Mouse (Mus musculus): ENCODE measurements at regions not wholly inside any gene's neighbourhood (a gene's known extent, or its start where the extent isn't known, plus 50 kb on each side); places are given as distances from the start of the nearest gene placed in this dataset.

DNA sequence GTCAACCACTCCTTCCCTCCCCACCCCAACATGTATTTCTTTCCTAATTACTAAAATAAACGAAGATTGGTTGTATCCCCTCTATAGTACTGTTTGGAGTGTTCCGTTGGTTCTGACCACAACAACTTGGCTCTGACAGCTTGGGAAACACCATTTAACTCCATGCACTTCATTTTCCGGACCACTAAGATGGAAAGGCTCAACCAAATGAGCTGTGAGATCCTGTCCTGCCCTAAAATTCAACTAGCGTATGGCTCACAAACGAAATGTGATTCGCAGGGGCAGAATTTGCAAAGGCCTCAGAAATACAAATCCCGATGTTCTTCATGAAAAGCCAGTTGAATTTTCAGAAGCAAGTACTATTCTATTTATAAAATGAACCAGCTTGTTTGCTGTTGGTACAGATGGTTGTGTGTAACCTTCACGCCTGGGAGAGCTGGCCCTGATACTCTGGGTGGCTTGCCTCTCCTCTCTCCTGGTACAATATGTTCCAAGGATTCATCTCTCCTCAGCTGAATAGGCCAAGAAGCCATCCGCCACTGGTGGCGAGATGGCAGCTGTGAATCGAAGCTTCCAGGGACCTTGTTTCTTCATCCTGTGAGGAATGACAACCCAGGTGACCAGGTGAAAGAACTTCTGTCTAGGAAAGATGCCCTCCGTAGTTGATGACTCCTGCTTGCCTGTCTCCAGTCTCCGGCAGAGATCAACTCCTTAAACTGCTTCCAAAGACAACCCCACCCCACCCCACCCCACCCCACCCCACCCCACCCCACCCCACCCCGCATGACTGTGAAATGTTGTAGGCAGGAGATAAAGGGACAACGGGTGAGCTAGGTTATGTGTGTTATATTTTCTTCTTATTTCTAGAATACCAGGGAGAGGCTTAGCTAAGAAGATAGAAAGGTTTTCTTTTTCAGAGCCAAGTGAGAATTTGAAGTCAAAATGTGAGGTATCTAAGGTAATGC lies 237.7 kb upstream of the Map3k1 start:
- DNase-seq = no peak

DNA sequence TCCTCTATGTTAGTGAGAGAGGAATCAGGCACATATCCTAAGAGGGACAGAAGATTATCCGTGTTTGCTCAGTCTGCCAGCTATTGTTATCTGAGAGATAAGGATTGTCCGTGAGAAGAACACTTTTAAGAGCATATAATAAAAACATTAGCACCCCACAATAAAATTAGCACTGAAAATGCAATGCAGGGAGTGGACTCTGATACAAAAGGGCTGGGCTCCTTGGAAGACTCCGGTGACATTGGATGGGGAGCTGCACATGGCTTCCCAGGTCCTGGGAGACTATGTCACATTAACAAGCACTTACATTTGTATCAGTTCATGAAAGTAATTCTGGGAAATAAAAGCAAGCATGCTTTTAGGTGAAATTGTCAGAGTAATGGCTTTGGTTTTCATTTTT lies 238.6 kb upstream of the Map3k1 start:
- DNase-seq = no peak

DNA sequence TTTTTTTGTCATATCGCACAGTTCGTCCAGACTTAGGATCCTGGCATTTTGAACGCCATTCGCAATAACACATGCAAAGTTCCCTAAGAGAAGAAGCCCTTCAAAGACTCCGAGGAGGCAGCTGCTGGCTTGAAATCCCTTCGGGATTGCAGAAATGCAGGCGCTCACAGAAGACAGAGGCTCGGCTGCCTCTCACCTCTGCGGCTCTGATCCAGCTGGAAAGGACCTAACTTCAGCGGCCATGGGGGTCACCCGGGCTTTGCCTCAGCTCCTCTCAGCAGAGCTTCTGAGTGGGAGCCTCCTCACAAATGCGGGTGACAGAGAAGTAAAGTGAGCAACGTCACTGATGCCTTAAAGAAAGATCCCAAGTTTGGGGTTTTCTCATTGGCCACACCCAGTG lies 239.1 kb upstream of the Map3k1 start:
- DNase-seq = no peak

DNA sequence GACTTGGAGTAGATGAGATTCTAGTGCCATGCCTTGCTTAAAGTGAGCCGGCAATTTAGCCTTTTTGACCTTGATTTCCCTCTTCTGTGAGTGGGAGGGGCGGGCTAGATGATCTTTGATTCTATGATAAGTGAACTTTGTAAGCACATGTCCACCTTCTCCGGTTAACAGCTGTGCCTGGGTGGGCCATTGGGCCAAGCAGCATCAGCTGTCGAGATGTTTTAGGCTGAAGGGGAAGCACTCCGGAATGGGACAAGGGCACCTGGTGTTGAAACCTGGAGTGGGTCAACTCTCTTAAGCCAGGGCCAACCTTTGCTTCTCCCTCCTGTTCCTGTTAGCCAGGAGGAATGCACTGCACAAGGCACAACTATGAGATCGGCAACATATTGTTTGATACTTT lies 239.5 kb upstream of the Map3k1 start:
- no peak for DNase-seq

DNA sequence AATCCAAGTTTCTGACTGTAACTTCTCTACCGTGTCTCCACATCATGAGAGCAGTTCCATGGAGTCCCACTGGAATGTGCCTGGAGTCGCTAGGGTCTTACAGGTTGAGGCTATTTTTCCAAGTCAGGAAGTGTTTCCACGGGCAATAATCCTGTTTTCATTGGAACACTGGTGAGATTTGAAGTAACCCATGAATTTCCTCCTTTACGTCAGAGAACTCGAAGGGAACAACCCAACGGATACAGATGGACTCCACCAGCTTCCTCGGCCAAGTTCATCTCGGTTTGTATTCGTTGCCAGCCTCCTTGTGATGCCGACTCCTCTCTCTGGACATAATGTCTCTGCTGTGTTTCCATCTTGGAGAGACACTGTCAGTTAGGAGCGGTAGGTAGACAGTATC lies 237.4 kb upstream of the Ankrd55 start:
- no peak for DNase-seq

DNA sequence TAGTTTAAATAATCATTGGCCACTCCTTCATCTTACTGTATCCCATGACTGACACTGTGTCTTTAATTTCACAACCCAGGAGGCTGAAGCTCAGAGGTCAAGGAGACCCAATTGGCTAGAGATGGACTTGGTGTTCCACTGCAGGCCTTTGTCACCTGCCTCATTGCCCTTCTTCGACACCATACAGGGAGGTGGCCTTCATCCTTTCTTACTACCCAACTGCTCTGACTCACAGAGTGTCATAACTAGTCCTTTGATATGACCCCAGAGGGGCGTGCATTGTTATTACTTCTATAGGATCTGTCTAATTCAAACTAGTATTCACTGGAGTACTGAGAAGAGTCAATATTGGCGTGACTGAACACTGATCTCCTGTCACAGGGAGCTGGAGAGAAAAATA lies 236.2 kb upstream of the Ankrd55 start:
- DNase-seq = no peak

DNA sequence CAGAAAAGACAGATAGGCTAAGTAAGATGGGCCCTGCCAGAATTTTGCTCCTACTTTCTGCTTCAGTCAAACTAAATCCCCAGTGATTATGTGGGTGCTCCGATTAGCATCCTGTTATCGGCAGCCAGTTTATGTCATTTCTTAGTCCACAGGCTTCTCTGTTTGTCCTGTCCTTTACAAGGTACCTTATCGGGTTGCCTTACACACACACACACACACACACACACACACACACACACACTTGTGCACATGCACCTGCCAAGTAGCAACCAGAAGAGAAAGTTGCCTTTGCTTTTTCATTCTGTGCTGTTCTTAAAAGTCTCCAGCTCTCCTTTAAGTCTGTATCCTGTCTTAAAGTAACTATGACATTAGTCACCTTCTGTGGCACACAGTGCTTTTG lies 235.8 kb upstream of the Ankrd55 start:
- no peak for DNase-seq

DNA sequence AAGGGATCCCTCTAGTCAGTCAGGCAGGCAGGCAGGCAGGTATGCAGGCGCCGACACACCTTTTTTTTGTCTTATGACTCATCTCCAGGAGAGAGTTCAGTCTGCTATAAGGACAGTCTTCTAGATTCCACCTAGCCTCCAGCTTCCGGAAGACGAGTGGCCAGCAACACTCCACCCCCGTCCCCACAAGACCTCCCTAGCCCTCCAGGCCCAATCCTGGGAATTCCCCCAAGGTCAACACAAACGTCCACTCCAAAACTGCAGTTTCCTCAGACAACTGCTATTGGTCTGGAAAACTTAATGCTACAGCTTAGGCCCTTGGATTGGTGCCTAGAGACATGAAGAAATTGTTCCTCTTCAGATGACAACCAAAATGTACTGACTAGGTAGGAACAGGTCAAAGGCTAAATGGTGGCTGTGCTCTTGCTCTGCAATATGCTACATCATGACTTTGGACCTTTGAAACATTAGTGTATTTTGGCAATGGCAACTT lies 233.3 kb upstream of the Ankrd55 start:
- DNase-seq = no peak

DNA sequence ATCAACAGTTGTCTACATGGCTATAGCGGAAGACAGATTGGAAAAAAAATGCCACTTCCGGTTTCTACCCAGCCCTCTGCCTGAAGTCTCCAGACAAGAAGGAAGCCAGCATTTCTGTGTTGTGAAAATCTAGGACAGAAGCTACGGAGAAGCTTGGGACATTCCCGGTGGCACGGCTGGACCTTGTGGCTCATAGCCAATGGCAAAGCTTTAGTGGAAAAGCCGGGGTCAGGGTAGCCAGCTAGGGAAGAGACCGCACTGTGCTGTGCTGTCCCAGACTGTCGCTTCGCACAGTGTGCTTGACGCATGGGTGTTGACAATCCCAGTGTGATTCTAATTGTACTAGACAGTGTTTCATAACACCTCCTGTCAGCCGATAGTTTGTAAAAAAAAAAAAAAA lies 230.0 kb upstream of the Ankrd55 start:
- no peak for DNase-seq

DNA sequence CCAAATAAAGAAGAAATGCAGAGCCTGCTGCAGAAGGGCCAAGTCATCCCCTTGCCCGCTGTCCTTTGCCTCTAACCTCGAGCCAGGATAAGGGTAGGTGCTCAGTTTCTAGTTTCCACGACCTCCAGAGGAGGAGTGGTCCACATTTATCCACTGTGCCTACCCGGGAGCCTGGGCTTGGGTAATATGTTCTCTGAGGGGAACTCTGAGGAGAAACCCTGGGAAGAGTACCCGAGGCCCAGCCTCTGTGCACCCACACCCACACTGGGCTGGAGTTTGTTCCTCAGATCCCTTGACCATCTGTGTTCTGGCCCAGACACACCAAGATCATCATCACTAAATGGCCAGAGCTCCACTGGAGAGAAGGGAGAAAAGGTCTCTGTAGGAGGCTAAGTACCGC lies 229.5 kb upstream of the Ankrd55 start:
- DNase-seq = no peak

DNA sequence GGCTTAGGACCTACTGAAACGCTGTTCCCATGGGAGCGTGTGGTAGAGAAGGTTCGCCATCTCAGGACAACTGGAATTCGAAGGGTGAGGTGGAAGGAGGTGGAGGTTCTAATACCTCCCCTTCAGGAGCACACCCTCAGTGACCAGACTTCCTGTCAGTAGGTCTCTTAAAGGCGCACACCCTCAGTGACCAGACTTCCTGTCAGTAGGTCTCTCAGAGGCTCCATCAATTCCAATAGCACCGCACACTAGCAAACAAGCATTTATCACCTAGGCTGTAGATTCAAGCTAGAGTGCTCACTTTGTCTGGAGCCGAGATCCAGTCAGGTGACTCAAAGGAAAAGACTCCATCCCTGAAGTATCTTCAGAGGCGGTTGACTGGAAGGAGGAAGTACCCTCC lies 226.2 kb upstream of the Ankrd55 start:
- no peak for DNase-seq

DNA sequence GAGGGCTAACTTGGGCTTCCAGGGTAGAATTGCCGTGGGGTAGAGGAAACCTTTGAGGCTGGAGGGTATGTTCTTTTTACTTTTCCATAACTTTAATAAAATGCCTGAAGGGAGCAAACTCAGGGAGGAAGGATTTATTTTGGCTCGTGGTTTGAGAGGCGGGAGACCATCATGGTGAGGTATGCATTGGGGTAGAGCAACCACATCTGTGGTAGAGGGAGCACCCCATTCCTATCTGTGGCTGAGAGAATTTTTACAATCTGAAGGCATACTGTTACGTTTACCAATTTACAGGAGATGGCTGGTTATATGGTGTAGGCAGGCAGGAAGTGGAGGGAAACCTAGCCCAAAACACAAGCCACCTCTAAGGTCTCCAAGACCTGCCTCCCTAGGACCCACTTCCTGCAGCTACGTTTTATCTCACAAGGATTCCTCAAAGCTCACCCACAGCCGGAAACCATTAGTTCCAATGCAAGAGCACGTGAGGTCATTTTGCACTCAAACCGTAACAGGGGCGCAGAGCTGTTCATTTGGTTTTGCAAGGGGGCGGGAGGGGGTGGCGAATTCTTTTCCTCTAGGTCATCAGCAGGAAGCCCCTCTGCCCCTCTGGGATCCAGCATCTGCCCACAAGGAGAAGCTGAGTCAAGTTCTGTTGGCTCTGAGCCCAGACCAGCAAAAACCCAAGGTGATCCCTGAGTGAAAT lies 224.7 kb upstream of the Ankrd55 start:
- DNase-seq = peak; percentile 70

DNA sequence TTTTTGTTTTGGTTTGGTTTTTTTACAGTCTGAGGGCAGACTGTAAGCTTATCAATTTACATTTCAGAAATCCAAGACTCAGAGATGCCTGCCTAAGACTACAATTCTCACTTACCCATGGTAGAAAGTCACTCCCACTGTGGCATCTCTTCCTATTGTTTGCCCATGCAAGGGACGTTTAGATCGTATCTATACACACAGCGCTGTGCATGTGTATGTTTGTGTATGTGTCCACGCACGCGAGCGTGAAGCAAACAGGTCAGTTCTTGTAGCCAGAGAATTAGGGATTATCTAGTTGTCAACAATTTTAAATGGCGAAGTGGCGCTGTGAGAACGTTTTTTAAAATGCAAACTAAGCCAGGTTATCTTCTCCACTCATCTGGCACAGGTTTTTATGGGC lies 223.6 kb upstream of the Ankrd55 start:
- DNase-seq = no peak

DNA sequence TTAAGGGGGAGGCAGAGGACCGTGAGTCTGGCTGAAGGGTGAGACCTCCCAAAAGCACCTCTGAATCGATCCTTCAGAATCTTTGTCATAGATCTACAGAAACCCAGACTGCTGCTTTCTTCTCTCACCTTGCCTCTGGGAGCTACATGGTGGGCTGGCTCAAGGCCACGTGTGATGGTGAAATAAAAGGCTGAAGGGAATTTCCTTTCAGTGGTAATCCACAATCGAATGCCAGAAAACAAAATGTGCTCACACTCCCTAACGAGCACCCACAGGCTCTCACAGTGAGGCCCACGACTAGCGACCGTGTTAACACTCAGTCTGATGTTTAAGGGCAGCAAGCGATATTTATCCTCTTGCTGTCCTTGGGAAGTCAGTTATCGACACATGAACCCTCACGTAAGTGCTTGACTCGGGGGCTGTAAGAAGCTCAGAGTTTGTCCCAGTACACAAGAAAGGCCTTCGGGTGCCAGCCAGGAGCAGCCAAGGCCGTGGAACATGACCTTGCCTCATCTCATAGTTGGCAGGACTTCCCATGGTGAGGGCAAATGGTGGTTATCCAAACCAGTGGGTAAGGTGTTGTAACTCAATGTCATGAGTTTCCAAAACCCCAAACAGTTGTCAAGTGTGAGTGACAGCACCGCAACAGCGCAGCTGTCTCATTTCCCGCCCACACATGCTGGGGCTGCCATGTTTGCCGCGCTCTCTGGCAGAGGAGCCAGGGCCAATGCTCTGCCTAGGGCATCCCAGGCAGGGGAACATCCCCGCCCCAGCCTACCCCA lies 221.0 kb upstream of the Ankrd55 start:
- DNase-seq = no peak

DNA sequence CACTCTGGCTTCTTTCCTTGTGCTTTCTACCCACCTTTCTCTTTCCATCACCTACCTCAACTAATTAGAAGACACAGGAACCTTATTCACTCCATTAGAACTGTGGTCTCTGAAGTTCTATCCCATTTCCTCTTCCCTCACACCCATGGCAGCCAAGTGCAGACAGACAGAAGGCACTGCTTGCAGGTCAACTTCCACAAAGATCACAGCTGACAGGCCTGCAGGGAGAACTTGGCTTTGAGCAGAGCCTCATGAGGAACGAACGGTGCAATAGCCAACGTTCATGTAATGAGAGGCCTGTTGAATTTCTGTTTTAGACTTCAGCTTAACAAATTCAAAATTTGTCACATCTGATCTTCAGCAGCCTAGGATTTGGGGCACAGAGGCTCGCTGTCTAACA lies 217.5 kb upstream of the Ankrd55 start:
- DNase-seq = no peak

DNA sequence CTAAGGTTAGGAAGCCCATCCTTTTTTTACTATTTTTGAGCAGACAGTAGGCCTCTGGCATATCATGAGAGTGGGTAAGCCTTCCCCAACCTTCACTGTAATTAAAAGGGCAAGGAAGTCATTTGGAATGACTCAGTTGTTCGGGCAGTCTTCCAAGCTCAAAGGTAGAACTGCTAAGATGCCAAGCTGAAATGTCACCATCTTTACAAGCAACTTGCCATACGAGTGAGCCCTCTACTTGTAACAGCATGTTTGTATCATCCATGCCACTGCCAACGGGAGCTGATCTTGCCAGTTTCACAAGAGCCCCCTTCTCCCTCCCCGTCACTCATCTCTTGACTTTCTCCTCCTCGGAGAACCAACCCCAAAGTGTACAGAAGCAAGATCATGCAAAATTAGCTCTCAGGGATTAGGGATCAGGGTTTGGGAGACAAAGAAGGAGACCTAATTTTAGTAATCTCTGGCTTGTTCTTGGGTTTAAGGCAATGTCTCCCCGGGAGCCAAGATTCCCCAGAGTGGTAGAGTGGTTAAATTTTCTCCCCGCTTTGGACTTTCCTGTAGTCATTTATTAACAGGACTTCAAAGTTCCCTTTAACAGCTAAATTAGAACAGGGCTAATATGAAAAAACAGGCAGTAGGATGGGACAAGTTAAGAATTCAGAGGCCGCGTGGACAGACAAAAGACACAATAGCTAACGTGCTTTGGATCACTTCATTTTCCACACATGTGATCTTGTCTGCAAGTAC lies 216.9 kb upstream of the Ankrd55 start:
- no peak for DNase-seq

DNA sequence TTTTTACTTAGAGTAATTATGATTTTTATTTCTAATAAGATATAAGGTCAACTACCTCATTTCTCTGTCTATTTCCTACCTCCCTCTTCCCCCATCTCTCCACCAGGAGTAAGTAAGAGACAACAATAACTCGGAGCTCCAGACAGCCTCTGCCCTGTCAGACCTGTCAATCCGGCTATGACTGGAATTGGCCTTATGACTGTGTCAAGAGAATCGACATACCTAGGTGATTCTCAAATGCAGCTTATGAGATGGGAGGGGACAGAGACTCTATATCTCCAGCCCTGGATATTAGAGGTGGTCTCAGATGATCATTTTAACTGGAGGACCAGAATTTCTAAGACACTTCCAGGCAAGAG lies 216.3 kb upstream of the Ankrd55 start:
- no peak for DNase-seq

DNA sequence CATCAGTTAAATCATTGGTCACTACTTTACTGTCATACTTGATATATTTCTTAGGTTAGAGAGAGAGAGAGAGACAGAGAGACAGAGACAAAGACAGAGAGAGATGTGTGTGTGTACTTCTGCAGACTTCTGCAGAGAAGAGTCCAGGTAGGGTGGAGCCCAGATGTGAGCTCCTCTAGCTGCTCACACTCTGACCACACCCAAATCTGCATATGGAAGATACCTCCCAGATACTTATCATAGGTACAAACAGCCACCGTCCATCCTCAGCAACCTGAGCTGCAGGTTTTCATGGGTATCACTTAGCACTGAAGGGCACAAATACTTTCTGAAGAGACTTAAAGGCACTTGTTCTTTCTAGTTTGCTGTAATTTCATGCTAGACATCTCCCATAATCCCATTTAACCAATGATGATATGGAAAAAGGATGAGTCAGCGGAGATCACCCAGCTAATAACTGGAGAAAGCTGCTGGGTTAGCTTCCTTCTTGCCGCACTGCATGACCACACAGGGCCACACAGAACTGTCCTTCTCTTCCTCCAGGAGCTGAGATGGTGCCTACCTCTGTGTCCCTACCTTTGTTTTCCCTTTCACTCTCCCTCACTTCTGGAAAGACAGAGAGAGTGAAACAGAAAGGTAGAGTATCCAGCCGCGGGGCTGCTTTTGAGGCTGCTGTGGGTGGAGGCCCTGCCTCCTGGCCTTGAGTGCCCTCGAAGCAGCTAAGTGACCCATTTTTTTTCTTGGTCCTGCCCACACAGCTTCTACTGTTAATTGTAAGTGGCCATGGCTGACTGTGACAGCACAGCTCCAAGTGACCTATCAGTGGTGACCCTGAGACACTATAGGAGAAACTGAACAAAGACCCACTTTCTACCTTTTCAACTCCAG lies 214.5 kb upstream of the Ankrd55 start:
- no peak for DNase-seq

DNA sequence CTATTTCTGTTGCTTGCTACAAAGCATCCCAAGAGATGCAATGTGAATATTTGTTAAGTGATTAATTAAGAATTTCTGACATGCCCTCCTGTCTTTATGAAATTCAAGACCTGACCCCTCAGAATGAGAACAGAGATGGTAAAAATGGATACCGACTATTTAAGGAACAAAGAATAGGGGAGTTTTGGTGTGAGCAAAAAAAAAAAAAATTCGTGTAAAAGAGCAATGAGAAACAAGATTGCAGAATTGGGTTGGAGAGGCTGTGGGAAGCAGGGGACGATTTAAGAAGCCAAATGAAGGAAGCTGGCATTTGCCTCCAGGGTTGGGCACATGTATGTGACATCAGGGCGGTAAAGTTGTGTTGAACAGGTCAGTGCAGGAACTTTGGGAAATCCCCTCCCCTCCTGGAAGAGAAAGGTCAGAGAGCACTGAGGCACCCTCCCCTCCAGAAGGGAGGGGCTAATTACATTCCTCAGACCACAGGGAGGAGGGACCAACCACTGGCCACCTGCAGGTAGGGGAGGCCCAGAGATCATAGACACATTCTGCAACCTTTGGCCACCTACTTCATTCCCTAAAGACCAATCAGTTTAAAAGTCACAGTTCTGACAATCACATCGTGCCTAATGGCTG lies 212.3 kb upstream of the Ankrd55 start:
- DNase-seq = no peak

DNA sequence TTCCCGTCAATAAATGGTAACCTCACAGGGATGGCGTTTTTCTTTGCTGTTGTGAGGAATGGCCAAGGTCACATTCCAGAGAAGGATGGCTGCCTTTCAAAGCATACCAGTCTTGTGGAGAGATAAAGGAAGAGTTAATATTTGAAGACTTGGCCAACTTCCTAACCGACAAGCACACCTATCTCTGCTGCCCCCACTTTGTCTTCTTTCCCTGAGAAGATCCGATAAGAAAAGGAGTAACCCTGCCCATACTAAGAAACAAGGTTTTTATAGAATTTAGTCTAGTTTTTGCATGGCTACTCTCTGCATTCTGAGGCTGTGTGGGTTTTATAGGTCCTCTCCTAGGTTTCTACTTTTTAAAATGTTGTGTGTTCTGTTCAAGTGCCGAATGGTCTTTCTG lies 210.2 kb upstream of the Ankrd55 start:
- no peak for DNase-seq

DNA sequence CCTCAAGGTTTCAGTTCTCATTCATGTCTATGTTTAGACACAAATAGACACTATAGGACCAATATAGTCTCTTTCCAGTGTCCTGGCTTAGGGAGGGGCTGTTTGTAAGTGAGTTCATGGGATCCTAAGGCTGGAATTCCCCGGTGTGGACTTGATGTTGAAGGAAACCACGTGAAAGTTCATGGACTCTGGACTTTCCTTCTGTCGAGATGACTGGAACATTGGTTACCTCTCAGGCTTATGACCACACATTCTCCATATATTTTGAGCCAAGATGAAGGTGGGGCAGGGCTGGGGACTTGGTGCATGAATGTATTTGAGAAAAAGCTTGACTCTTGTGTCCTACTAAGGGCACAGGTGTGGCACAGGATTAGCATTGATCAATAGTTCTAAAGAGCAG lies 206.3 kb upstream of the Ankrd55 start:
- no peak for DNase-seq

Data from embryo, embryonic 11 days (tissue).